ENCODE assay signal across 8 mouse cellular contexts in the genomic region with DNA sequence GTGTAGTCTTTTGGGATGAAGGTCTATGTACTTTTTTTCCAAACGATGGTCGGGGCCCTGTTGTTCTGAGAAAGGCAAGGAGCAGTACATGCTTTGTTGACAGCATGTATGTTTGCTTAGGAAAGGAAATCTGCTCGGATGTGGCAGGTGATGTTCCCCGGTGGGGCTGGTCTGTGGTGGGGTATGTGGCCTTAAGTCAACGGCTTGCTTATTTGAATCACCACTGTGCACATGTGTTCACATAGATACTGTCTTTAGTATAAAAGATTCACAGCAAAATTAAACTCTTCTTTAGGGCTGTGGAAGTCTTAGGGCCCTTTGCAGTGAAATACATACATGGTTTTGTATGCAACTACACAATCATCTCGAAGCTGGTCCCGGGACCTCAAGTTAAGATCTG. TPM values are rescaled to one million over a fixed set of nuclear protein-coding genes. Genes with fewer than 3 reads are reported as not detected.
A peak's percentile ranks its signal among the peaks of the same experiment; 100 is the strongest.
DNase-seq lines count a peak whose midpoint lies in the region; ATAC-seq lines count a peak whose summit lies in the region.

No protein-coding gene starts in this region.

- 43% methylated on average over 7 of the region's 7 CpGs for WGBS in heart, embryonic 13.5 days
- WGBS in embryonic facial prominence, embryonic 10.5 days = 50% methylated on average over 7 of the region's 7 CpGs
- 37% methylated on average over 7 of the region's 7 CpGs for WGBS in intestine, embryonic 14.5 days
- WGBS in neural tube, embryonic 13.5 days = 41% methylated on average over 7 of the region's 7 CpGs

- intact Hi-C loops in heart, postnatal 25 days (cut with DNase I) = no loop called here

- ATAC-seq in heart, embryonic 13.5 days (ENCODE audit: extremely low read depth, insufficient number of reproducible peaks, low FRiP score, low TSS enrichment) = no peak
- no peak for ATAC-seq in intestine, embryonic 14.5 days (replicated peaks; ENCODE audit: low FRiP score, low TSS enrichment, low read depth)
- ATAC-seq in neural tube, embryonic 13.5 days (ENCODE audit: low read depth) = no peak

- no peaks in the 10 kb centered on the region for H3K36me3 ChIP-seq in heart, embryonic 13.5 days
- H3K36me3 ChIP-seq in embryonic facial prominence, embryonic 10.5 days (replicated peaks) = no peaks in the 10 kb centered on the region
- H3K36me3 ChIP-seq in intestine, embryonic 14.5 days (ENCODE audit: control insufficient read depth, insufficient read depth, low read length) = no peaks in the 10 kb centered on the region
- no peaks in the 10 kb centered on the region for H3K36me3 ChIP-seq in neural tube, embryonic 13.5 days

- peaks cover 32% of the 10 kb centered on the region for H3K4me1 ChIP-seq in heart, embryonic 13.5 days
- peaks cover 39% of the 10 kb centered on the region for H3K4me1 ChIP-seq in embryonic facial prominence, embryonic 10.5 days
- peaks cover 20% of the 10 kb centered on the region for H3K4me1 ChIP-seq in intestine, embryonic 14.5 days (replicated peaks; ENCODE audit: control insufficient read depth, insufficient read depth, low read length)
- H3K4me1 ChIP-seq in neural tube, embryonic 13.5 days (replicated peaks) = peaks cover 31% of the 10 kb centered on the region

- H3K4me2 ChIP-seq in heart, embryonic 13.5 days = peak overlapping the region; percentile 97
- peak overlapping the region; percentile 91 for H3K4me2 ChIP-seq in intestine, embryonic 14.5 days (ENCODE audit: low read length)
- H3K4me2 ChIP-seq in neural tube, embryonic 13.5 days = peak overlapping the region; percentile 89

- H3K4me3 ChIP-seq in heart, embryonic 13.5 days = peak overlapping the region; percentile 97
- peak overlapping the region; percentile 92 for H3K4me3 ChIP-seq in embryonic facial prominence, embryonic 10.5 days
- H3K4me3 ChIP-seq in intestine, embryonic 14.5 days (ENCODE audit: low read depth, low read length) = peak overlapping the region; percentile 91
- H3K4me3 ChIP-seq in neural tube, embryonic 13.5 days = peak overlapping the region; percentile 96

- no peaks in the 10 kb centered on the region for H3K27me3 ChIP-seq in heart, embryonic 13.5 days (replicated peaks)
- no peaks in the 10 kb centered on the region for H3K27me3 ChIP-seq in embryonic facial prominence, embryonic 10.5 days (replicated peaks; ENCODE audit: low read depth, poor library complexity, severe bottlenecking)
- no peaks in the 10 kb centered on the region for H3K27me3 ChIP-seq in intestine, embryonic 14.5 days (replicated peaks; ENCODE audit: control insufficient read depth, insufficient read depth, low read length)
- H3K27me3 ChIP-seq in neural tube, embryonic 13.5 days = no peaks in the 10 kb centered on the region

- no peaks in the 10 kb centered on the region for H3K9me3 ChIP-seq in heart, embryonic 13.5 days
- H3K9me3 ChIP-seq in embryonic facial prominence, embryonic 10.5 days = no peaks in the 10 kb centered on the region
- no peaks in the 10 kb centered on the region for H3K9me3 ChIP-seq in intestine, embryonic 14.5 days (ENCODE audit: control insufficient read depth, low read length)
- H3K9me3 ChIP-seq in neural tube, embryonic 13.5 days = no peaks in the 10 kb centered on the region

- no peak overlapping the region for H3K27ac ChIP-seq in heart, embryonic 13.5 days (replicated peaks)
- H3K27ac ChIP-seq in embryonic facial prominence, embryonic 10.5 days (replicated peaks) = no peak overlapping the region
- H3K27ac ChIP-seq in intestine, embryonic 14.5 days (ENCODE audit: low read depth) = no peak overlapping the region
- H3K27ac ChIP-seq in neural tube, embryonic 13.5 days (replicated peaks) = 0 out of 2 replicates have a peak overlapping the region, but pooled peaks have one; percentile 99

- no peak for DNase-seq in heart, postnatal 25 days (ENCODE audit: low spot score)
- no peak for DNase-seq in embryonic facial prominence, embryonic 10.5 days (ENCODE audit: low spot score)
- no peak for DNase-seq in intestine, embryonic 14.5 days (ENCODE audit: low spot score)
- no peak for DNase-seq in left cerebral cortex, adult 9 months (ENCODE audit: low spot score in 2 of 2)
- DNase-seq in cerebellum, adult 9-10 months = no peak
- DNase-seq in frontal cortex, postnatal 10 days (ENCODE audit: low spot score in 2 of 2) = no peak

- H3K9ac ChIP-seq in heart, embryonic 13.5 days = peak overlapping the region; percentile 98
- peak overlapping the region; percentile 88 for H3K9ac ChIP-seq in intestine, embryonic 14.5 days (ENCODE audit: low read length)
- H3K9ac ChIP-seq in neural tube, embryonic 13.5 days = peak overlapping the region; percentile 98

RNA-seq across cellular contexts. Expression of a gene that starts 1.9 kb away (rescaled TPM):
- polyA plus RNA-seq in heart, embryonic 13.5 days (2015; fragmentation: Nextera tagmentation; extraction: Ambion mirVana) = 10.0 and 13.0 TPM in 2 replicates
- total RNA-seq in heart, postnatal 25 days (2021) = 10 to 100 TPM; 48.2 to 49.2 TPM
- 19.5 and 20.3 TPM in 2 replicates for polyA plus RNA-seq in embryonic facial prominence, embryonic 10.5 days (2016; fragmentation: Nextera tagmentation; extraction: Ambion mirVana)
- 9.2 and 9.9 TPM in 2 replicates for polyA plus RNA-seq in intestine, embryonic 14.5 days (2014; fragmentation: Nextera tagmentation; extraction: Ambion mirVana)
- polyA plus RNA-seq in neural tube, embryonic 13.5 days (2015; fragmentation: Nextera tagmentation; extraction: Ambion mirVana) = 28.8 and 30.1 TPM in 2 replicates

RNA-seq across cellular contexts. Expression of a gene that starts 9.0 kb away (rescaled TPM):
- 0.51 and 0.78 TPM in 2 replicates for polyA plus RNA-seq in heart, embryonic 13.5 days (2015; fragmentation: Nextera tagmentation; extraction: Ambion mirVana)
- under 1 TPM; 0.34 to 0.47 TPM for total RNA-seq in heart, postnatal 25 days (2021)
- polyA plus RNA-seq in embryonic facial prominence, embryonic 10.5 days (2016; fragmentation: Nextera tagmentation; extraction: Ambion mirVana) = 1.9 and 2.2 TPM in 2 replicates
- 1.1 and 2.0 TPM in 2 replicates for polyA plus RNA-seq in intestine, embryonic 14.5 days (2014; fragmentation: Nextera tagmentation; extraction: Ambion mirVana)
- 1.3 TPM in 2 replicates for polyA plus RNA-seq in neural tube, embryonic 13.5 days (2015; fragmentation: Nextera tagmentation; extraction: Ambion mirVana)

RNA-seq across cellular contexts. Expression of a gene that starts 47.7 kb away (rescaled TPM):
- 241 and 267 TPM in 2 replicates for polyA plus RNA-seq in heart, embryonic 13.5 days (2015; fragmentation: Nextera tagmentation; extraction: Ambion mirVana)
- total RNA-seq in heart, postnatal 25 days (2021) = 100 to 1,000 TPM; 384 to 423 TPM
- polyA plus RNA-seq in embryonic facial prominence, embryonic 10.5 days (2016; fragmentation: Nextera tagmentation; extraction: Ambion mirVana) = 309 and 312 TPM in 2 replicates
- 300 and 305 TPM in 2 replicates for polyA plus RNA-seq in intestine, embryonic 14.5 days (2014; fragmentation: Nextera tagmentation; extraction: Ambion mirVana)
- 185 and 188 TPM in 2 replicates for polyA plus RNA-seq in neural tube, embryonic 13.5 days (2015; fragmentation: Nextera tagmentation; extraction: Ambion mirVana)
